Mouse (Mus musculus): ENCODE results near the gene Swap70. TPM values are rescaled to one million over a fixed set of nuclear protein-coding genes. Genes with fewer than 3 reads are reported as not detected.
A peak's percentile ranks its signal among the peaks of the same experiment; 100 is the strongest.

Swap70 gene
- polyA plus RNA-seq, 1 experiment from 2014 or later: 18.6 TPM

- Histone ChIP-seq H3K4me3 (no peak overlapping the region), H3K9ac (no peak overlapping the region), H3K4me1 (replicated peaks) (peaks cover 27% of the 10 kb centered on the region), H3K9me3 (replicated peaks) (no peaks in the 10 kb centered on the region), H3K27me3 (no peaks in the 10 kb centered on the region), H3K4me2 (no peak overlapping the region), H3K27ac (peak overlapping the region; percentile 81), H3K36me3 (no peaks in the 10 kb centered on the region)
- WGBS: 65% methylated on average over 4 of the region's 4 CpGs
- 0 out of 2 replicates have a peak, but pooled peaks have one; percentile 20 for ATAC-seq (replicated peaks; ENCODE audit: insufficient number of reproducible peaks, insufficient read depth, low FRiP score, low read depth)
These were observed 66.7 kb downstream of the Swap70 start for GRCm38 (mm10) chr7:110288191-110288604.

- Histone ChIP-seq H3K4me3 (no peak overlapping the region), H3K4me2 (no peak overlapping the region), H3K9me3 (replicated peaks) (no peaks in the 10 kb centered on the region), H3K36me3 (no peaks in the 10 kb centered on the region), H3K9ac (no peak overlapping the region), H3K27me3 (no peaks in the 10 kb centered on the region), H3K4me1 (replicated peaks) (peaks cover 27% of the 10 kb centered on the region), H3K27ac (peak overlapping the region; percentile 81)
- peak; percentile 75 for ATAC-seq (replicated peaks; ENCODE audit: insufficient number of reproducible peaks, insufficient read depth, low FRiP score, low read depth)
- WGBS: 37% methylated on average over 6 of the region's 6 CpGs
These were observed 67.2 kb downstream of the Swap70 start for GRCm38 (mm10) chr7:110288731-110289191.

GRCm38 (mm10) chr7:110289647-110290046, 68.1 kb downstream of the Swap70 start:
- no peak overlapping the region for H3K4me3 ChIP-seq
- H3K4me1 ChIP-seq (replicated peaks): peaks cover 27% of the 10 kb centered on the region
- H3K9ac ChIP-seq: no peak overlapping the region
- no peak overlapping the region for H3K4me2 ChIP-seq
- H3K27ac ChIP-seq: 0 out of 2 replicates have a peak overlapping the region, but pooled peaks have one; percentile 81
- ATAC-seq (replicated peaks; ENCODE audit: insufficient number of reproducible peaks, insufficient read depth, low FRiP score, low read depth): no peak
- H3K36me3 ChIP-seq: no peaks in the 10 kb centered on the region
- WGBS: 68% methylated on average over 4 of the region's 4 CpGs
- no peaks in the 10 kb centered on the region for H3K27me3 ChIP-seq
- H3K9me3 ChIP-seq (replicated peaks): no peaks in the 10 kb centered on the region

DNA sequence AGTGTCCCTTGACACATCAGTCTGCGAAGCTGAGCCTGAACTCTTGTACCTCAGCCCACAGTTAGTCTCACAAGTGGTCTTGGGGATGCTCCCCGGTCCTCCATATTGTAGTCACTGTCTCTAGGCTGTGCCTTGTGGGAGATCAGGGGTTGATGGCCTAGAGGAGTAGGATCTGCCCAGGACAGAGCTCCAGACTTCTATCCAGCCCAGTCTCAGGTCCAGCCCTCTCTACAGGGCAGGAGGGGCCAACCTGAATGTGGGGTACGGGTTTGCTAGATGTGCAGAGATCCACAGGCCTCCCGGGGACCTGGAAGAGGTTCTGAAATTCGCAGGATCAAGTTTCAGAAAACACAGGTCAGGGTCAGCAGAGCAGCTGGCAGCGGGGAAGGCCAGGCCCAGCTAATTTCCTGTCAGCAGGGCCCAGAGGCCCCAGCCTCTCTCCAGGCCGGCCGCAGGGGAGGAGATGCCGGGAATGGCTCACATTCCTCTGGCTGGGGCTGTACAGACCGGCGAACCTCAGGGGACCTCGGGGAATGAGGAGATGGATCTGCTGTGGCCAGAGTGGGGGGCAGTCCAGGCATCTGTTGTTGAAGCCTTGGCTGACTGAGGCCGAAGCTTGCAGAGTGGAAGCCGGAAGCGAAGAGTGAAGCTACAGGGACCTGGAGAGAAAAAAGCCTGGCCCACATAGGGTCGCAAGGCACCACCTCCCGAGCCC, 75.5 kb downstream of the Swap70 start:
- WGBS: 23% methylated on average over 17 of the region's 17 CpGs
- Histone ChIP-seq H3K9ac (no peak overlapping the region), H3K4me3 (no peak overlapping the region)

DNA sequence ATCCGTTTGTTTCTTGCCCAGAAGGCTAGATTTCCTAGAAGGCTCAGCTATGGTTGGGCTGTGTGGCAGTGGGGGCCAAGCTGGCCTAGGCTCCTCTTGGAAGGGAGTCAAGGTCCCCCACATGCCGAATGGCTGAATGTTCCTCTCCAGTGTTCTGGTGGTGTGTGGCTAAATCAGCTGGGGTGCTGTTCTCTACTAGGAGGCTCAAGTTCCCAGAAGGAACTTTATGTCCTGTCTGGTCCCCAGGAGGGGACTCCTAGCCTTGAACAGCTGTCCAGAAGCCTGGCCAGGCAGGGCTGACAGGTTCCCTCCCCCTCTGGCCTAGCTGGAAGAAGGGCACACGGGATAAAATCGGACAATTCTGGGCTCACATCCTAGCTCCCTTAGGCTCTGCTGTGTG, 76.1 kb downstream of the Swap70 start:
- Histone ChIP-seq H3K4me2 (no peak overlapping the region), H3K4me1 (replicated peaks) (peaks cover 23% of the 10 kb centered on the region), H3K36me3 (no peaks in the 10 kb centered on the region), H3K27me3 (no peaks in the 10 kb centered on the region), H3K4me3 (no peak overlapping the region), H3K9me3 (replicated peaks) (no peaks in the 10 kb centered on the region), H3K27ac (peak overlapping the region; percentile 83), H3K9ac (no peak overlapping the region)
- ATAC-seq (replicated peaks; ENCODE audit: insufficient number of reproducible peaks, insufficient read depth, low FRiP score, low read depth): peak; percentile 44; the same call in 1 of the 2 replicates
- WGBS: 35% methylated on average over 4 of the region's 4 CpGs

More for the DNA sequence above, 75.5 kb downstream of the Swap70 start:
- Histone ChIP-seq H3K4me2 (no peak overlapping the region), H3K9me3 (replicated peaks) (no peaks in the 10 kb centered on the region), H3K36me3 (no peaks in the 10 kb centered on the region), H3K4me1 (replicated peaks) (peaks cover 23% of the 10 kb centered on the region), H3K27ac (peak overlapping the region; percentile 83), H3K27me3 (no peaks in the 10 kb centered on the region)
- peak; percentile 89 for ATAC-seq (replicated peaks; ENCODE audit: insufficient number of reproducible peaks, insufficient read depth, low FRiP score, low read depth)

DNA sequence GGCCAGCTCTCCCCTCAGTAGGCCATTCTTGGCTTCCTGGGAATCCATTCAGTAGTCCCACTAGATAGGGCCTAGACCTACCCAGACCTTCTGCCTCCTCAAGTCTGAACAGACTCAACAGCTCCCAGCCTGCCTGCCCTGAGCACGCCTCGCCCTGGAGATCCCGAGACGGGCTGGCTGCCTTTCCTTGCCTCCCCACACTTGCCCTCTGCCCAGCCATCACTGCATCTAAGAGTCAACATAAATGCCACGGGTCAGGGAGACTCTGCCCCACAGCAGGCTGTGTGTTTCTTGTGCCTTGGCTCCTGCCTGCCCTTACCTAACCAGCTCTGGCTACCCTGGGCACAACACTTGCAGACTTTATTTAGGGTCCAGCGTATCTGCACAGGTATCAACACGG, 76.6 kb downstream of the Swap70 start:
- peak overlapping the region; percentile 83 for H3K27ac ChIP-seq
- 84% methylated on average over 7 of the region's 7 CpGs for WGBS
- H3K9ac ChIP-seq: no peak overlapping the region
- H3K27me3 ChIP-seq: no peaks in the 10 kb centered on the region
- no peak overlapping the region for H3K4me2 ChIP-seq
- peaks cover 23% of the 10 kb centered on the region for H3K4me1 ChIP-seq (replicated peaks)
- no peaks in the 10 kb centered on the region for H3K9me3 ChIP-seq (replicated peaks)
- ATAC-seq (replicated peaks; ENCODE audit: insufficient number of reproducible peaks, insufficient read depth, low FRiP score, low read depth): no peak
- no peaks in the 10 kb centered on the region for H3K36me3 ChIP-seq
- no peak overlapping the region for H3K4me3 ChIP-seq

- H3K36me3 ChIP-seq: no peaks in the 10 kb centered on the region
- no peak overlapping the region for H3K4me3 ChIP-seq
- no peaks in the 10 kb centered on the region for H3K9me3 ChIP-seq (replicated peaks)
- H3K4me2 ChIP-seq: no peak overlapping the region
- no peak overlapping the region for H3K27ac ChIP-seq
- no peak for ATAC-seq (replicated peaks; ENCODE audit: insufficient number of reproducible peaks, insufficient read depth, low FRiP score, low read depth)
- WGBS: 79% methylated on average over 17 of the region's 17 CpGs
- peaks cover 23% of the 10 kb centered on the region for H3K4me1 ChIP-seq (replicated peaks)
- no peak overlapping the region for H3K9ac ChIP-seq
- H3K27me3 ChIP-seq: no peaks in the 10 kb centered on the region
These were observed 77.4 kb downstream of the Swap70 start for GRCm38 (mm10) chr7:110298739-110299410.

GRCm38 (mm10) chr7:110302886-110303285, 81.4 kb downstream of the Swap70 start:
- H3K4me3 ChIP-seq: no peak overlapping the region
- H3K4me1 ChIP-seq (replicated peaks): peaks cover 9% of the 10 kb centered on the region; the same call in 1 of the 2 replicates
- 68% methylated on average over 6 of the region's 6 CpGs for WGBS
- H3K27me3 ChIP-seq: no peaks in the 10 kb centered on the region
- H3K4me2 ChIP-seq: no peak overlapping the region
- no peaks in the 10 kb centered on the region for H3K36me3 ChIP-seq
- H3K27ac ChIP-seq: no peak overlapping the region
- H3K9ac ChIP-seq: no peak overlapping the region
- no peaks in the 10 kb centered on the region for H3K9me3 ChIP-seq (replicated peaks)
- no peak for ATAC-seq (replicated peaks; ENCODE audit: insufficient number of reproducible peaks, insufficient read depth, low FRiP score, low read depth)

DNA sequence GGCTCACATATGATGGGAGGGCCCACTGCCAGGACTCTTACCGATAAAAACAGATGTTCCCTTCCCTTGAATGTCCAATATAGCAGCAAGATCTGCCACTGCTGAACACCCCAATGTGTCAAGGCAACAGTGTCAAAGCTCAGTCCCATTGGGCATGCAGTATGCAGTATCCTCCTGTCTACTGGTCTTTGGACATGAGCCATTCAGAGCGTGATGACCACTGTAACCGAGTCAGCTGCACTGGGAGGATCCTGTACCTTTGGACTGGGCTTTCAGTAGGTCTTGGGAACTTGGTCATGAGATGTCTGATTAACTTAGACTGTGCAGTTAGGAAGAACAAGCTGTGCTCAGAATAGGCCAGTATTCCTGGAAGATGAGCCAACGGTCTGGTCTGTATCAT, 84.0 kb downstream of the Swap70 start:
- no peak overlapping the region for H3K27ac ChIP-seq
- no peak overlapping the region for H3K4me2 ChIP-seq
- H3K4me1 ChIP-seq (replicated peaks): no peaks in the 10 kb centered on the region
- no peak overlapping the region for H3K9ac ChIP-seq
- H3K4me3 ChIP-seq: no peak overlapping the region
- H3K27me3 ChIP-seq: no peaks in the 10 kb centered on the region
- H3K36me3 ChIP-seq: peaks cover 19% of the 10 kb centered on the region
- 89% methylated on average over 4 of the region's 4 CpGs for WGBS
- no peaks in the 10 kb centered on the region for H3K9me3 ChIP-seq (replicated peaks)
- no peak for ATAC-seq (replicated peaks; ENCODE audit: insufficient number of reproducible peaks, insufficient read depth, low FRiP score, low read depth)

DNA sequence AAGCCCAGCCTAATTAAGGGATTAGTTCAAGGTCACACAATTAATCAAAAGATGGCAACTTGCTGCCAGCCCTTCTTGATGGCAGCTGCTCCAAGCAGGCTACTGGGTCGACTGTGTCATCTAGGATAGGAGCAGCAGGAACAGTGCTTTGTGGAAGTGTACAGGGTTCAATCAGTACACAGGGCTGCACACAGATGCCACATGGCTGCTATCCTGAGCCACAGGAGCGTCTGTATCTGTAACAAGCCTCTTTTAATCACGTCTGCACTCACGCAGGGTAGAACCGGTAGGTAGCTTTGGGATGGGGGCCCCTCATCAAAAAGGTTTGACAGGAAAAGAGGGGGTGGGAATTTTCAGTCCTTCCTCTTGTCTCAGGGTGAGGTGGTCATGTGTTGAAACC, 84.8 kb downstream of the Swap70 start:
- no peak overlapping the region for H3K27ac ChIP-seq
- no peaks in the 10 kb centered on the region for H3K27me3 ChIP-seq
- no peak overlapping the region for H3K4me3 ChIP-seq
- H3K9ac ChIP-seq: no peak overlapping the region
- no peak overlapping the region for H3K4me2 ChIP-seq
- peaks cover 21% of the 10 kb centered on the region for H3K36me3 ChIP-seq
- ATAC-seq (replicated peaks; ENCODE audit: insufficient number of reproducible peaks, insufficient read depth, low FRiP score, low read depth): no peak
- H3K9me3 ChIP-seq (replicated peaks): no peaks in the 10 kb centered on the region
- no peaks in the 10 kb centered on the region for H3K4me1 ChIP-seq (replicated peaks)
- 51% methylated on average over 5 of the region's 5 CpGs for WGBS

DNA sequence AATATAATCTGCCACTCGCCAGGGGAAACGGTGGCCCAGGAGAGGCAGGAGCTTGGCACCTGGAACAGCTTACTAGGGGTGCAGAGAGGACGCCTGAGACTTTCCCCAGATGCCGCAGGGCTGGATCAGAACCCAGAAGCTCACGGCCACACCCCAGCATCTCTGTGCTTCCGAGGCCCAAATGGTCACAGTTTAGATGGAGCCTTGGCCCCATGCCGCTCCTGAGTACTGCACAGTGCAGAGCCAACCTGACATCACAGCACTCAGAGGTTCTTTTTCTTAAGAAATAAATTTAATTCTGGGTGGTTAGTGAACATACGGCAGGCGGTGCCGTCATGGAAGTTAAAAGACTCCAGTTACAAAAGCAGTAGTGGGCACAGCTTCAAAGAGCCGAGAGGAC, 86.2 kb downstream of the Swap70 start:
- Histone ChIP-seq H3K36me3 (peaks cover 36% of the 10 kb centered on the region), H3K4me1 (replicated peaks) (no peaks in the 10 kb centered on the region), H3K9me3 (replicated peaks) (no peaks in the 10 kb centered on the region), H3K9ac (no peak overlapping the region), H3K27ac (no peak overlapping the region), H3K4me2 (no peak overlapping the region), H3K4me3 (no peak overlapping the region), H3K27me3 (no peaks in the 10 kb centered on the region)
- 85% methylated on average over 11 of the region's 11 CpGs for WGBS
- ATAC-seq (replicated peaks; ENCODE audit: insufficient number of reproducible peaks, insufficient read depth, low FRiP score, low read depth): no peak
